Mouse (Mus musculus) spleen, postnatal 14 days (tissue): ENCODE results near the gene Dcun1d5.
"Not testable (repeated sequence)": the region's sequence is repeated elsewhere in the genome, so short reads cannot be mapped to it uniquely, and the experiment has no call there.

Source experiments
- DNase-seq, 2 experiments: peaks; one replicate each; pipeline ENCODE4 v3.0.0; 2021 to 2022; ENCODE audit warnings: low spot score in 2 of 2

Gene Dcun1d5

DNA sequence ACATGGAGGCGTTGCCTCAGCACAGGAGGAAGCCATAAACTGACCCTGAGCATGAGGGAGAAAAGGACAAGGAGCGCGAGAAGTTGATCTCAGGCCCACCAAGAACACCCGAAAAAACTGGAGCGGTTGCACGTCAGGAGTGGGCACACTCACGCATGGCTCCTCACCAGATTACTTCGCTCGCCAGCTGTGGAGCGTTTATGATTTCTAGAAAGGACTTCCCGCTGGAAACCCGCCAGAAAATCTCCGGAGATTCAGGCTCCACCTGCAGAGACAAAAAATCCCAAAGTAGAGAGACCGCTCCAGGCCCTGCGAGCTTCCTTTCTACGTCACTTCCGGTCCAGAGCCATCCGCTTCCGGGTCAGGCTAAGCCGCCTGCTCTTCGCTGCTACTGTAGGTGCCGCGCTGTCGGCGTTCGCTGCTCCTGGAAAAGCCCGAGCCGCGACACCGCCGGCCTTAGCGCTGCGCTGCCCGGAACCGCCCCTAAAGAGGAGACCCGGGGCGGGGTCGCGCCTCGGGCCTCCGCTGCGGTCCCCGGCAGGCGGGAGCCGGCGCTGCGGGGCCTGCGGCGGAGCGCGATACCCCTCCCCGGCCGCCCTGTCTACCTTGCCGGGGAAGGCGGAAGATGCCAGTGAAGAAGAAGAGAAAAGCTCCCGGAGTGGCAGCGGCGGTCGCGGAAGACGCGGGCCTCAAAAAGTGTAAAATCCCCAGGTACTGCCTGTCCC lies at the start of gene Dcun1d5, which contains the start of gene Dync2h1:
Gene Dcun1d5 (plus strand): TSS at position 349 of the 725 bp plus-strand sequence.
Gene Dync2h1 (minus strand): TSS at position 275 of the 725 bp plus-strand sequence.
- peak; percentile 77 to 83 for DNase-seq

DNA sequence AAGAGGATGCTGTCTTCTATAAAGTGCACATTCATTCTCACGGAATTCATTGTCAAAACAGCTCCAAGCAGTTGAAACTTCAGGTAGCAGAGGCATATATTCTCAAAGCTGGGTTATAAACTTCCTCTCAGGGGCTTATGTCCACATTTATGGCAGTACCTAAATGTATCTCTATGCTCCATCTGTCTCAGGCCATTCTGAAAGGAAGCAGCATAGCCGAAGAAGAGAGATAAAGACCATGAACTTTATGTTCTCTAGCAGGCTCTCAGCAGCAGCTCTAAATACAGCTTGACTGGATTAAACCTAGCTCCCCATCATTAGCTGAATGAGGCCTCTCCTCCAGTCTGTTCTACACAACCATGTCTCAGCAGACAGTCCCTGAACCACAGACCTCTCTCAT lies 29.9 kb upstream of the Dcun1d5 start:
- DNase-seq: no peak

DNA sequence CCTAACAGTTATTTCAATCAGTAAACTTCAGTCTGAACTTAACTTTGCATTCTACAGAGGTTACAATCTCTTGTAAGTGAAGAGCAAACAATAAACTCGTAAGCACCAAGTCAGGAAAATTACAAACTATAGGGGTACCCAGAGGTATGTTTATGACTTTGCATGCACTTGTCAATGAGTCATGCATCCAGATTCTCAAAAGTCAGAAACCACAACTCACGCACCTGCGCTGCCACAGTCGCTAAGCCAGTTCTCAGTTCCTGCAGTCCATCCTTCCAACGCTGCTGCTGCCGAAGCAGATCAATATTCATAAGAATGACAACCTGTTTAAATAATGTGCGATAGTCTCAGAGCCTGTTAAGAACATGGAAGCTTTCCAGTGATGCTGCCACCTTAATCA lies 25.7 kb upstream of the Dcun1d5 start:
- DNase-seq: no peak

DNA sequence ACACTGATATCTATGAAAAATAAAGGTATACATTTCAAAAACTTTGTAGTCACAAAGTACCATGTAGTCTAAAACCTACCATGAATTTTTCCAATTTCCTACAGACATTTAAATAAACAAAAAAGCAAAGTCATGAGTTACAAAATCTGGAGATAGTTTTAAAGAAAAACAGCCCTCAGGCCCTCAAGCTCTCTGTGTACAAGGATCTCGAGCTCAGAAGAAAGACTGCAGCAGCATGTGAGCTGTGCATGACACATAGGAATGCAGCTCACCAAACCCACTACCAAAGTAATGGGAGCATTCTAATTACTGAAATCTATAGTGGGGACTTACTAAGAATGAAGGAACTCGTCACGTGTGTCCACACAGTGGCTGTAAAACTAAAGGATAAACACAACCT lies 24.6 kb upstream of the Dcun1d5 start:
- DNase-seq: no peak

DNA sequence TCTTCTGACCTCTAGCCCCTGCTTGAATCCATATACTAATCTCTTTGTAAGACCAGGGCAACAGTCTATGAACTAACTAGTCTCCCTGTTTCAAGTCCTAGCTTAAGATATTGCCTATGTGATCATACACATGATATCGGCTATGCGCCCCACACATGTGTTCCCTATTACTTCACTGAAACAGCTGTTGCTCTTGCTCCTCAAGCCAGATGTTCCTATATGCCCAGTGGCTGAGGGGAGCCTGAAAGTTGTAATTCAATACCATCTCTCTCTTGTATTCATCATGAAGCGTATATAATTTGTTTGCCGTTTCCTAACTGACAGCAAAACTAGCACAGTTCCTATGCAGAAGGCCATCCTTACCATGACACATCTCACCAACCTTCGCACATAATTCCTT lies 23.6 kb upstream of the Dcun1d5 start:
- no peak for DNase-seq

DNA sequence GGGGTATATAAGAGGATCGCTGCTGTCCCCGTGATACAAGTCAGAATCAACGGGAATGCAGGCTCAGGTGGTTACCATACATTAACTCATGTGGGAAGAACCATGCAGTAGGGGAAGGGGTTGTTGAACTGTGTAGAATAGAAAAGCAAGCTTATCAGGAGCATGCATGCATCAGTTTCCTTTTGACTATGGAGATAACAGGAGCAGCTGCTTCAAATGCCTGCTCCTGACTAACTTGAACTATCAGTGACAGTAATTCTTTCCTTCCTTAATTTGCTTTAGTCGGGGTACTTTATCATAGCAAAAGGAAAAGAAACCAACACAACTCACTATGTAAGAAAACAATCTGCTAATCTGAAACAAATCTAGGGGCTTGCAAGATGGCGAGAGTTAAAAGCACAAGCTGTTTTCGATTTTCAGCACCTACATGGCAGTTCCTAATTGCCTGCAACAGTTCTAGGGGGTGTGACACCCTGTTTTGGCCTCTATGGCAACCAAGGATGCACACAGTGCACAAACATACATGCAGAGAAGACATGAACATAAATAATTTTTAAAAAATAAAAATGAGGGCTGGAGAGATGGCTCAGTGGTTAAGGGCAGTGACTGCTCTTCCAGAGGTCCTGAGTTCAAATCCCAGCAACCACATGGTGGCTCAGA lies 16.9 kb upstream of the Dcun1d5 start:
- no peak for DNase-seq

DNA sequence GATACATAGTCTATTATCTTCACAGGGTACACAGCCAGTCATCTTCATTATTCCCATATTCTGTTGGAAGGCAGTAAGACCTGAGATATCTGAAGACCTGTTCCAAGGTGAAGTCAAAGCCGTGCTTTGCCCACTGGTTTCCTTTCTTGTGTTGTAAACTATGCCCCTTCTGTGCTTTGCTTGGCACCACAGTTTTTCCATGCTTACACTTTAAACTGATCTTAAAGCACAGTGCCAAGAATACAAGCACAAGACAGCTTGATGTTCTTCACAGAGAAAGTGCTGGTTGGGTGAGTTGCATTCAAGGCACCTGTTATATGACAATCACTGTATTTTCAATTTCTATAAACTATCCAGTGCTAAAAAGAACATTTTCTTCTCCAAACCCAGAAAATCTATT lies 10.6 kb upstream of the Dcun1d5 start:
- no peak for DNase-seq

DNA sequence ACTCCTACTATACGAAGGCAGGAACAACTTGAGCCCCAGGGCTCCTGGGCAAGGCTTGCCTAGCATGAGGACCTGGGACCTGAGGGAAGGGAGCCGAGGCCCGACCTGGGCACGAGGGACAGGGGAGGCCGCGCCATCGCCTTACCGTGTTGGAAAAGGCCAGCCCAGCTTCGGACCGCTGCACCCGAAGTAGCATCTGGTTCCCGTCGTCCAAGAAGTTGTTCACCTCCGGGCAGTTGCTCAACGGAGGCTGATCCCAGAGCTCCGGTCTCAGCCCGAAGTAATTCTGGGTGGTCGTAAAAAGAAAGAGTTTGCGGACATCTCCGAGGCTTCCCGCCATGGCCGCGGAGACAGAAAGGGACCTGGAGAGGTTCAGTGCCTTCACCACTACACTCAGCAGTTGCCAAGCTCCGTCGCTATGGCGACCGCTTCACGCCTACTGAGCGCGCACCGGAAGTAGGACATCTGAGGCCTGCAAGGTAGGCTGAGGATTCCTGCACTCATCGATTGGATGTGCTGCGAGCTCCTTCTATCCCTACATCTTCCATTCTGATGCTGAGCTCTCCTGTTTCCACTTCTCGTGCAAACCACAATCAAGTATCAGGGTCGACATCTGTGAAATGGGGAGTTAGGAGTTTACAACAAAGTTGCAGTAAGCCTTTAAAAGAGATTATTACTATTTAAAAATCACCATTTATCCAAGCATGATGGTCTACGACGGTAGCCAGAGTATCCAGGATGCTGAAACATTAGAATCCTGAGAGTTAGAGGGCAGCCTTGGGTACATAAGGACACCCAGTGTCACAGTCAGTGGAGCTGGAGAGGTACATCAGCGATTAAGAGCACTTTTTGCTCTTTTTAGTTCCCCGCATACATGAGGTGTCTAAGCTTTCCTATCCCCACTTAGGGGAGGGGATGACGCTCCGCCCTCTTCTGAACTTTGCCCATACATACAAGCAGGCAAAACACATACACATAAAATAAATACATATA lies 7.4 kb upstream of the Dcun1d5 start:
- DNase-seq: peak; percentile 56 to 71

DNA sequence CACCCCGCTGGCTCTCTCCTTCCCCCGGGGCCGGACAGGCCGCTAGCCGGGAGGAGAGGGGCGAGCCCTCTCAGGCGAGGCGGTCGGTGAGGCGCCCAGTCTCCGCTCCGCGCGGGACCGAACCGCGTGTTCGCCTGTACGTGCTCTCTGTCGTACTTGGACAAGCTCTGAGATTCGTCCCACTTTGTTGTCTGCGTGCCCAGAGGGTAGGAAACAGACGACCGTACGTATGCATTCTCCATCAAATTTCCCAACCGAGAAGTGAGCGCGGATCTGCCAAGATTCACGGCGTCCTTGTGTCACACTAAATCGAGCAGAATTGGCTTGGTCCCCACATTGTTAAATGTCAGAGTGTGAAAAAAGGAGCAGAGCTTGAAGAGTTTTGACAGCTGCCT lies 574 bp downstream of the Dcun1d5 start:
- no peak for DNase-seq

DNA sequence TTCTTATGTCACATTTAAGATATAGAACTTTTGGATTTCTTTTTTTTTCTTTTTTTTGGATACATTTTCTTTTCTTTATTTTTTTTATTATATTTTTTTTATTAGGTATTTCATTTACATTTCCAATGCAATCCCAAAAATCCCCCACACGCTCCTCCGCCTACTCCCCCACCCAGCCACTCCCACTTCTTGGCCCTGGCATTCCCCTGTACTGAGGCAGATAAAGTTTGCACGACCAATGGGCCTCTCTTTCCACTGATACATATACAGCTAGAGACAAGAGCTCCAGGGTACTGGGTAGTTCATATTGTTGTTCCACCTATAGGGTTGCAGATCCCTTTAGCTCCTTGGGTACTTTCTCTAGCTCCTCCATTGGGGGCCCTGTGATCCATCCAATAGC lies 6.4 kb downstream of the Dcun1d5 start:
- DNase-seq: not testable (repeated sequence)

DNA sequence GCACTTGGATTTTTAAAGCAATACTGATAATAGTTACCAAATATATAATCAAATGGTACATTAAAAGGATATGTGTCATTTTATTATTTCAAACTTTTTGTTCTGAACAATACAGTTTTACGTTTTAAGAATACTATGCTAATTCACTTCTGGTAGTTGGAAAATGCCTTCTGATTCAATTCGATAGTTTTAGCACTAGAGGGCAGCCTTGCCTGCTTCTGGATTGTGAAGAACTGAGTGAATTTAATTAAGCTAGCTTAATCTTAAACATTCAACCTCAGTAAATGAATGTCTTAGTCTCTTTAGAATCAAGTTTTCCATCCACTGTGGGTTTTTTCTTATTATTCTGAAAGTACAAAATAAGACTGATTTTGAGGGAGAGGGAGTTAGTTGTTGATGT lies 31.9 kb downstream of the Dcun1d5 start:
- no peak for DNase-seq

DNA sequence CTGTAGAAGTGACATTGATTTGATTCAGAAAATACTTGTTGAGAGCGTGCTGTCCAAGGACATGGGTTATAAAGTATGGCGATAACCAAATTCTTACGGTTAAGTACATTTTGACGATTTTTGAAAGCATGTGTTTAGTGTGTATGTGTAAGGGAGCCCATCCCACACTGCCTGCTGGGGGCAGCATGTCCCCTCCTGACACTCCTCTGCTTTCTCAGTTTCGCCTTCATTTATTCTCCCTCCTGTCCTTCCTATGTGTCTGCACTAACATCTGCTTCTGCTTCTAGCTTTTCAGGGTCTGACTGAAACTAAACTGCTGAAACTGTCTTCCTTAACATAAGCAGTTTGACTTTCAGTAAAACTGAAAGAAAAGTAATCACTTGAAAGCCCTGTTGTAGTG lies 36.7 kb downstream of the Dcun1d5 start:
- DNase-seq: peak in 1 of 2 experiments; percentile 1

DNA sequence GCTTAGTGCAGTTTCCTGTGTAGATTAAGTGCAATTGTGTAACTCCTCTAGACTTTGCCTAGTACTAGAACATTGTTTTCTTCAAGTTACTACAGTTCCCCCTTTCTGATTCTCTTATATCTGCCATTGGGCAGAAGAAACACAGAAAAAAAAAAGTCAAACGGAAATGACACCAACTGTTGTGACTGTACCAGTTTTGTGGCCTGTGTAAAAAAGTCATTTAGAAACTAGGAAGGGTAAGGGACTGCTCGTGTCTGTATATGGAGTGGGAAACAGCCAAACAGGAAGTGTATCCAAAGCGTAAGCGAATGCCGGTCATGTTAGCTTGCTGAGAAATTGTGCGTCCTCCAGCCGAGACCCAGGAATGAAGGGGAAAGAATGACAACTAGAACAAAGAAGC lies 37.1 kb downstream of the Dcun1d5 start:
- no peak for DNase-seq

DNA sequence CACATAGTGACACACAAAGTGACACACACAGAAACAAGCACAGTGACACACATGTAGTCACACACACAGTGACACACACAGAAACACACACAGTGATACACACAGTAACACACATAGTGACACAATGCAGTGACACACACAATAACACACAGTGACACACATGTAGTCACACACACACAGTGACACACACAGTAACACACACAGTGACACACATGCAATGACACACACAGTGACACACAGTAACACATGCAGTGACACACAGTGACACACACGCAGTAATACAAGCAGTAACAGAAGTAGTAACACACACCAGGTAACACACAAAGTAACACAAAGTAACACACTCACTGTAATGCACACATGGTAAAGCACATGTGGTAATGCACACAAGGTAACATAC lies 54.3 kb downstream of the Dcun1d5 start:
- no peak for DNase-seq

DNA sequence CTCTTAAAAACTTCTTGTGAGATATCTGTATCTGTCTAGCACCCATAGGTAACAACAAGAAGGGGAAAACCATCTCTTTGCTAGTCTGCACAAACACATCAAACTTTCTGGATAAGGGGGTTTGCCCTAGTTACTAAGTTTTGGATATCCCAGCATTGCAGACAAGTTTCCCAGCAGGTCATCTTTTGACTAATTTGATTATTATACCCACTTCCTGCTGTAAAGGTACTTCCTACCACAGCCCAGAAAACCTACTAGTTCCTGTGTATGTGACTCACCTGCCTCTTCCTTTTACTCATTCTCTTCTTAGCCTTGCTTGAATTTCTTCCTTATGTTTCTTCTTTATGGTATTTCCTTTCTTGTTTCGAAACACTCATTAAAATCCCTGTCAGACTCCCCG lies 55.6 kb downstream of the Dcun1d5 start:
- no peak for DNase-seq

DNA sequence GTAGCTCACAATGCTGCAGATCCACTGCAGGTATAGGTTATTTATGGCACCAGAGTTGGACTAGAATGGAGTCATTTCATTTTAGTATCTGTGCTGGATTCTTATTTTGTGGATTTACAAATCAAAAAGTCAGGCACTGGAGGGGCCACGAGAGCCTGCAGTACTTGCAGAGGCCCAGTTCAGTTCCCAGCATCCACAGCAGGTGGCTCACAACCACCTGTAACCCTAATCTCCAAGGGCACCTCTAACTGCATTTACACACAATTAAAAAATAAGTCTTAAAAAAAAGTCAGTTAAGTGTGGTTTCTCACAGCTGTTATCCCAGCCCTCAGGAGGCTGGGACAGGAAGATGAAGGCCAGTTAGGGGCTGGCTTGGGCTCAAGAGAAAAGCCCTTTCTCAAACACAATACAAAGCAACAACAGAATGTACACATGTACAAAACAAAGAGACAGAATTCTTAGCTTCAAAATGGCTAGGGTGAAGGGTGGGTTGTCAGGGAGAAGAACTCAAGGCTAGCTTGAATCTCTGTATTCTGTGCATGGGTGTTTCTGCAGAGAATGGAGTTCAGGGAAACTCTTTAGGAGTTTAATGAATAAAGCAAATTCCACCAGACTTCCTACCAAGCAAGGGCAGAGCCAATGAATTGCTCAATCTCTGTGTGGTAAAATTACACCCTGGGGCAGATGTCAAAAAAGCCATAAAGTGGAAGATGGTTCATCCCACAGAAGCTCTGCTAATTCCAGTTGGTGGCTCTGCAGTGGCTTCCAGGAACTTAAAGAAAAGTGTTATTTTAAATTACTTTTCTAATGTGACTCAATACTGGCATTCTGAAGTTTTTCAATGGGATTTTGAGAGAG lies 68.7 kb downstream of the Dcun1d5 start:
- DNase-seq: no peak
